Mouse (Mus musculus) megakaryocyte progenitor cell, adult 5-6 weeks (primary cell): ENCODE data around the gene Vmn1r90. TPM values are rescaled to one million over a fixed set of nuclear protein-coding genes. Genes with fewer than 3 reads are reported as not detected.
"Not testable (repeated sequence)": the region's sequence is repeated elsewhere in the genome, so short reads cannot be mapped to it uniquely, and the experiment has no call there.

Source experiments
- ATAC-seq: replicated peaks from 2 replicates; pipeline ENCODE4 v1.8.0; 2016; ENCODE audit warnings: mild to moderate bottlenecking, moderate TSS enrichment, inconsistent platforms; ENCODE audit not compliant: poor library complexity
- total RNA-seq, 2 experiments: library from RNA; stranded (forward) in 1 of 2; stranded (reverse) in 1 of 2; fragments of 157-497, 149-512 nt in 1 of 2; fragments of 200-1000 nt in 1 of 2; gene quantifications; 2 replicates each; pipeline versions ENCODE4 v1.2.3 to v1.2.4; 2015 to 2017

Gene Vmn1r90
- not detected in 2 replicates for total RNA-seq (2015)
- not detected in 2 replicates for total RNA-seq (2017)

DNA sequence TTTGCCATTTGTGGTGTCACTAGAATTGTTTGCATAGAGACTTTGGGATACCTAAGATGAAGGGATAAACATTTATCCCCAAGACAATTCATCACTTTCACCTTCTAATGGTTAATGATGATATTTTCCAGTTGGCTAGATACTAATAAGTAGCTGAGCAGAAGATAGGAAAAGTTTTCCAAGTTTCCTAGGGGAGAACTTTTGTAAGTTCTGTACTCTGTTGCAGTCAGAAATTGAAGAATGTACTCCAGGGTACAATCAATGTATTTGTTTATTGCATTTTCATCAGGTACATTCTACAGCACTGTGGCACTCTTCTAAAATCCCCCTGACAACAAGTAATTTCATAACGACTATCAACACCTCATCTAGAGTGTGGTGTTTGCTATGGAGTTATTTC is at the start of gene Vmn1r90:
Vmn1r90 (minus strand) TSS at position 101 of the 400 bp plus-strand sequence.
- no peak for ATAC-seq

DNA sequence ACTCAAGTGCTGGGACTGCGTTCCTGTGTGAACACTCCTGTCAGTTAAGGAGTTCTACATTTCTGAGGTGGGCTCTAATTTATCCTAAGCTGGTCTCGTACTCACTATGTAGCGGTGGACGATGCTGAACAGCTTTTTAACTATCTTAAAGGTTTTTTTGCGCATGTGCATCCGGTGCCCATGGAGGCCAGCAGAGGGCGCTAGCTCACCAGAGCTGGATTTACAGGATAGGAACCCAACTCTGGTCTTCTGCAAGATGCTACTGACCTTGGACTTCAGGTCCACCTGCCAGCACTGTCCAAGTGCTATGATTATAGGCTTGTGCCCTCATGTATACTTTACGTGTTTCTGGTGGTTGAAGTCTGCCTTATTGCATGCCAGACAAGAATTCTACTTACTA is 29.7 kb upstream of the Vmn1r90 start:
- ATAC-seq: not testable (repeated sequence)

DNA sequence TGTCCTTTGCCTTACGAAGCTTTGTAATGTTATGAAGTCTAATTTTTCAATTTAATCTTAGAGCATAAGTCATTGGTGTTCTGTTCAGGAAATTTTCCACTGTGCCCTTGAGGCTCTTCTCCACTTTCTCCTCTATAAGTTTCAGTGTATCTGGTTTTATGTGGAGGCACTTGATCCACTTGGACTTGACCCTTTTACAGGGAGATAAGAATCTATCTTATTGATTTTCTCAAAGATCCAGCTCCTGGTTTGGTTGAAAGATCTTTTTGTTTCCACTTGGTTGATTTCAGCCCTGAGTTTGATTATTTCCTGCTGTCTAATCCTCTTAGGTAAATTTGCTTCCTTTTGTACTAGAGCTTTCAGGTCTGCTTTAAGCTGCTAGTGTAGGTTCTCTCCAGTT is 11.0 kb downstream of the Vmn1r90 start:
- no peak for ATAC-seq

DNA sequence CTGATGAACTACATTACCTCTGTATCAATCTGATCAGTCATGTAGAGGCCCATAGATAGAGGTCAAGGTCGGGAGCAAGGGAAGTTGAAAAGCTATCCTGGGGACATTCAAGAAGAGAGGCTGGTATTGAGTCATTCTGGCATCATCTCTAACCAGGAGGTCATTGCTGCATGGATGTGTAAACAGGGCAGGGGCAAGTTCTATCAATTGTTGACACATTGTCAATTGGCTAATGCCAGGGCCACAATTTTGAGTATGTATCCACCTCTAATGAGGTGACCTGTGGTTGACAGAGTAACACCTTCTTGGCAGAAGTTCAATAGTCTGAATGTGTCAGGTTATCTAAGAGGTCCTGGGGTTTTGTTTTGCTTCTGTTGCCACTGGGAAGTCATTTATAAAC is 38.0 kb downstream of the Vmn1r90 start:
- ATAC-seq: no peak

DNA sequence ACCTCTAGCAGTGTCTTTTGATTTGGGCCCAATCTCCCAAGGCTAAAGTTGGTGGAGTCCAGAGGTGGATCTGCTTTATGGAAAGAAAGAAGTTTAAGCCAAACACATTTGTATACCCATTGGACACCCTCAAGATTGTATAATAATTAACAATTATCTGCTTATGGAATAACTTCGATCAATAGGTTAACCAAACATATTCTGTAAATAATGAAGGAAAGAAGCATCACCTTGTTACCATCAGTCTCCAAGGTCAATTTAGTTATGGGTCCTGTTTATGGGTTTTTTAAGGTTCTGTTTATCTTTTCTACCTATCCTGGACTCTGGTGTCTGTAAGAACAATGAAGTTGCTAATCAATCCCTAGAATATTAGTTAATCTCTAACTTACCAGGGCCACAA is 40.7 kb downstream of the Vmn1r90 start:
- ATAC-seq: no peak

DNA sequence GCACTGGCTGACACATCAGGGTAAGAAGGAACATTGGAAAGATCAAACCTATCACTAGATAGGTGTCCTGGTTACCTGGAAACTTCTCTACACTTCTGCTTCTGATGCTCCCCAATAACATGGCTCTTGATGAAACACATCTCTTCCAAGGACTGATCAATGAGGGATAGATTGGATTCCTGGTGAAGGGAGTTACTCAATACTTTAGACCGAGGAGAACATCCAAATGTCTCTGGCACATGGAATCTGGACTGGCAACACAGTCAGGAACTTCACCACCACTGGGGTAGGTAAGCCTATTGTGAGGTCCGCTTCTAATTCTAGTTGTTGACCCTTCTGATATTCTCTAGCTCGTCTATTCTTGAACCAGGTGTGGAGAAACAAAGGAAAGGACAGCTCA is 45.0 kb downstream of the Vmn1r90 start:
- ATAC-seq: no peak

Other genes with a start within 250 kb of the Vmn1r90 start
- gene Obox8, start 229.9 kb downstream of the Vmn1r90 start, total RNA-seq (2015): not detected in 2 replicates
- gene Obox8, start 229.9 kb downstream of the Vmn1r90 start, total RNA-seq (2017): not detected in 2 replicates
- gene Sult2a8, start 116.7 kb downstream of the Vmn1r90 start, total RNA-seq (2015): not detected in 2 replicates
- not detected in 2 replicates for gene Sult2a8, start 116.7 kb downstream of the Vmn1r90 start, total RNA-seq (2017)
- gene Sult2a7, start 69.3 kb downstream of the Vmn1r90 start, total RNA-seq (2015): not detected in 2 replicates
- not detected in 2 replicates for gene Sult2a7, start 69.3 kb downstream of the Vmn1r90 start, total RNA-seq (2017)
- gene Obox7, start 96.0 kb upstream of the Vmn1r90 start, total RNA-seq (2015): not detected in 2 replicates
- not detected in 2 replicates for gene Obox7, start 96.0 kb upstream of the Vmn1r90 start, total RNA-seq (2017)